Mouse (Mus musculus) small intestine, adult 2 months (tissue): ENCODE measurements at regions not wholly inside any gene's neighbourhood (a gene's known extent, or its start where the extent isn't known, plus 50 kb on each side); places are given as distances from the start of the nearest gene placed in this dataset.

Experiments used
- CTCF ChIP-seq: fragments of 200-500 bp; IDR thresholded peaks from 2 replicates; pipeline ENCODE4 v1.5.1; 2012; ENCODE audit warnings: low read depth, mild to moderate bottlenecking, control low read depth, inconsistent platforms, low read length, moderate library complexity, mixed read lengths; ENCODE audit not compliant: insufficient replicate concordance, insufficient read length; ENCODE audit errors: extremely low read depth
- POLR2A ChIP-seq: fragments of 200-500 bp; IDR thresholded peaks from 2 replicates; pipeline ENCODE4 v1.6.1; 2012; ENCODE audit warnings: low read depth, mild to moderate bottlenecking, control low read depth, inconsistent platforms, low read length, moderate library complexity

DNA sequence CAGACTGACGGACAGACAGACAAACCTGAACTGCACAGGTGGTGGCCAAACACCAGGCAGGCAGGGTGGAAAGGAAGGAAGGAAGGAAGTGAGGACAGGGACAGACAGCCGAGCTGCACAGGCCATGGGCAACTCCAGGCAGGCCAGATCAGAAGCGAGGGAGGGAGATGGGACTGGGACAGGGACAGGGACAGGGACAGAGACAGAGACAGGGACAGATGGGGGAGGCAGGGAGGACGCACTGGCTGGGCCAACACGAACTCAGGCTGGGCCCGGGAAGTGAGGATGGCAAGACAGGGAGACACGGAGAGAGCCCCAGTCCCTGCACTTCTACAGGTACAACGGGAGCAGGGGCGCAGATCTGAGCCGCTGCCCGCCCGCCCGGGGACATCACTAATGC, 94.9 kb upstream of the Rab39b start:
- TF ChIP-seq POLR2A (no peak), CTCF (no peak)
